Mouse (Mus musculus): ENCODE results near the gene Clstn1. TPM values are rescaled to one million over a fixed set of nuclear protein-coding genes. Genes with fewer than 3 reads are reported as not detected.
A peak's percentile ranks its signal among the peaks of the same experiment; 100 is the strongest.

The Clstn1 gene
- polyA plus RNA-seq, 1 experiment from 2014 or later = 57.4 TPM

GRCm38 (mm10) chr4:149632670-149633307, 46.5 kb downstream of the Clstn1 start:
- 91% methylated on average over 9 of the region's 9 CpGs for WGBS
- Histone ChIP-seq H3K9me3 (no peaks in the 10 kb centered on the region), H3K36me3 (peaks cover 92% of the 10 kb centered on the region)

GRCm38 (mm10) chr4:149634157-149634556, 47.9 kb downstream of the Clstn1 start:
- Histone ChIP-seq H3K27ac (no peak overlapping the region), H3K9me3 (no peaks in the 10 kb centered on the region), H3K36me3 (peaks cover 97% of the 10 kb centered on the region), H3K4me1 (replicated peaks) (no peaks in the 10 kb centered on the region), H3K27me3 (ENCODE audit: insufficient read depth, poor library complexity, severe bottlenecking) (no peaks in the 10 kb centered on the region), H3K4me3 (no peak overlapping the region)
- 82% methylated on average over 1 of the region's 1 CpGs for WGBS
- no peak for DNase-seq (ENCODE audit: low spot score)

More at GRCm38 (mm10) chr4:149632670-149633307, 46.5 kb downstream of the Clstn1 start:
- H3K27ac ChIP-seq = no peak overlapping the region
- DNase-seq (ENCODE audit: low spot score) = no peak
- no peaks in the 10 kb centered on the region for H3K27me3 ChIP-seq (ENCODE audit: insufficient read depth, poor library complexity, severe bottlenecking)
- H3K4me3 ChIP-seq = no peak overlapping the region
- H3K4me1 ChIP-seq (replicated peaks) = no peaks in the 10 kb centered on the region; the same call in 1 of the 2 replicates

GRCm38 (mm10) chr4:149634966-149635365, 48.7 kb downstream of the Clstn1 start:
- 94% methylated on average over 11 of the region's 11 CpGs for WGBS
- no peak overlapping the region for H3K27ac ChIP-seq
- H3K27me3 ChIP-seq (ENCODE audit: insufficient read depth, poor library complexity, severe bottlenecking) = no peaks in the 10 kb centered on the region
- no peaks in the 10 kb centered on the region for H3K9me3 ChIP-seq
- no peak for DNase-seq (ENCODE audit: low spot score)
- H3K4me3 ChIP-seq = no peak overlapping the region
- H3K36me3 ChIP-seq = peaks cover 99% of the 10 kb centered on the region
- no peaks in the 10 kb centered on the region for H3K4me1 ChIP-seq (replicated peaks)

- H3K4me3 ChIP-seq = no peak overlapping the region
- H3K27me3 ChIP-seq (ENCODE audit: insufficient read depth, poor library complexity, severe bottlenecking) = no peaks in the 10 kb centered on the region
- H3K27ac ChIP-seq = no peak overlapping the region
- 92% methylated on average over 8 of the region's 8 CpGs for WGBS
- no peaks in the 10 kb centered on the region for H3K9me3 ChIP-seq
- peaks cover 5% of the 10 kb centered on the region for H3K4me1 ChIP-seq (replicated peaks)
- DNase-seq (ENCODE audit: low spot score) = no peak
- peaks cover 99% of the 10 kb centered on the region for H3K36me3 ChIP-seq
Observed at GRCm38 (mm10) chr4:149635915-149636415, 49.7 kb downstream of the Clstn1 start.

GRCm38 (mm10) chr4:149637942-149638341, 51.7 kb downstream of the Clstn1 start:
- 96% methylated on average over 7 of the region's 7 CpGs for WGBS
- H3K27me3 ChIP-seq (ENCODE audit: insufficient read depth, poor library complexity, severe bottlenecking) = no peaks in the 10 kb centered on the region

GRCm38 (mm10) chr4:149640831-149641230, 54.6 kb downstream of the Clstn1 start:
- 79% methylated on average over 9 of the region's 9 CpGs for WGBS
- 0 out of 2 replicates have a peak overlapping the region, but pooled peaks have one; percentile 23 for H3K27ac ChIP-seq
- DNase-seq (ENCODE audit: low spot score) = no peak
- H3K27me3 ChIP-seq (ENCODE audit: insufficient read depth, poor library complexity, severe bottlenecking) = no peaks in the 10 kb centered on the region
- no peak overlapping the region for H3K4me3 ChIP-seq
- peaks cover 14% of the 10 kb centered on the region for H3K4me1 ChIP-seq (replicated peaks)
- peaks cover 98% of the 10 kb centered on the region for H3K36me3 ChIP-seq
- no peaks in the 10 kb centered on the region for H3K9me3 ChIP-seq

More at GRCm38 (mm10) chr4:149637942-149638341, 51.7 kb downstream of the Clstn1 start:
- peaks cover 99% of the 10 kb centered on the region for H3K36me3 ChIP-seq
- H3K4me1 ChIP-seq (replicated peaks) = peaks cover 14% of the 10 kb centered on the region
- H3K4me3 ChIP-seq = no peak overlapping the region
- no peak for DNase-seq (ENCODE audit: low spot score)
- no peaks in the 10 kb centered on the region for H3K9me3 ChIP-seq
- H3K27ac ChIP-seq = no peak overlapping the region

GRCm38 (mm10) chr4:149641400-149641799, 55.1 kb downstream of the Clstn1 start:
- peaks cover 14% of the 10 kb centered on the region for H3K4me1 ChIP-seq (replicated peaks)

GRCm38 (mm10) chr4:149641956-149642355, 55.7 kb downstream of the Clstn1 start:
- no peak for DNase-seq (ENCODE audit: low spot score)
- 81% methylated on average over 5 of the region's 5 CpGs for WGBS
- Histone ChIP-seq H3K36me3 (peaks cover 98% of the 10 kb centered on the region), H3K27ac (0 out of 2 replicates have a peak overlapping the region, but pooled peaks have one; percentile 23), H3K9me3 (no peaks in the 10 kb centered on the region), H3K27me3 (ENCODE audit: insufficient read depth, poor library complexity, severe bottlenecking) (no peaks in the 10 kb centered on the region), H3K4me3 (no peak overlapping the region), H3K4me1 (replicated peaks) (peaks cover 14% of the 10 kb centered on the region)

More at GRCm38 (mm10) chr4:149641400-149641799, 55.1 kb downstream of the Clstn1 start:
- no peak for DNase-seq (ENCODE audit: low spot score)
- Histone ChIP-seq H3K36me3 (peaks cover 98% of the 10 kb centered on the region), H3K27me3 (ENCODE audit: insufficient read depth, poor library complexity, severe bottlenecking) (no peaks in the 10 kb centered on the region), H3K4me3 (no peak overlapping the region), H3K9me3 (no peaks in the 10 kb centered on the region), H3K27ac (peak overlapping the region; percentile 23; the same call in 1 of the 2 replicates)
- WGBS = 72% methylated on average over 8 of the region's 8 CpGs

- Histone ChIP-seq H3K36me3 (peaks cover 99% of the 10 kb centered on the region), H3K9me3 (no peaks in the 10 kb centered on the region)
- WGBS = 94% methylated on average over 9 of the region's 9 CpGs
Observed at GRCm38 (mm10) chr4:149645761-149646160, 59.5 kb downstream of the Clstn1 start.

GRCm38 (mm10) chr4:149648031-149648805, 62.0 kb downstream of the Clstn1 start:
- peaks cover 99% of the 10 kb centered on the region for H3K36me3 ChIP-seq
- no peaks in the 10 kb centered on the region for H3K27me3 ChIP-seq (ENCODE audit: insufficient read depth, poor library complexity, severe bottlenecking)
- H3K9me3 ChIP-seq = no peaks in the 10 kb centered on the region
- 90% methylated on average over 20 of the region's 20 CpGs for WGBS
- H3K27ac ChIP-seq = no peak overlapping the region
- H3K4me1 ChIP-seq (replicated peaks) = no peaks in the 10 kb centered on the region
- H3K4me3 ChIP-seq = no peak overlapping the region
- DNase-seq (ENCODE audit: low spot score) = no peak

More at GRCm38 (mm10) chr4:149645761-149646160, 59.5 kb downstream of the Clstn1 start:
- no peak for DNase-seq (ENCODE audit: low spot score)
- Histone ChIP-seq H3K27ac (no peak overlapping the region), H3K27me3 (ENCODE audit: insufficient read depth, poor library complexity, severe bottlenecking) (no peaks in the 10 kb centered on the region), H3K4me3 (no peak overlapping the region), H3K4me1 (replicated peaks) (peaks cover 12% of the 10 kb centered on the region)

GRCm38 (mm10) chr4:149650493-149651193, 64.4 kb downstream of the Clstn1 start:
- Histone ChIP-seq H3K36me3 (peaks cover 100% of the 10 kb centered on the region), H3K4me1 (replicated peaks) (no peaks in the 10 kb centered on the region), H3K27me3 (ENCODE audit: insufficient read depth, poor library complexity, severe bottlenecking) (no peaks in the 10 kb centered on the region), H3K4me3 (no peak overlapping the region), H3K9me3 (no peaks in the 10 kb centered on the region), H3K27ac (no peak overlapping the region)
- WGBS = 75% methylated on average over 24 of the region's 24 CpGs
- DNase-seq (ENCODE audit: low spot score) = peak; percentile 73

GRCm38 (mm10) chr4:149654232-149654631, 68.0 kb downstream of the Clstn1 start:
- Histone ChIP-seq H3K27me3 (ENCODE audit: insufficient read depth, poor library complexity, severe bottlenecking) (no peaks in the 10 kb centered on the region), H3K9me3 (no peaks in the 10 kb centered on the region), H3K36me3 (peaks cover 90% of the 10 kb centered on the region), H3K27ac (no peak overlapping the region), H3K4me1 (replicated peaks) (no peaks in the 10 kb centered on the region), H3K4me3 (no peak overlapping the region)
- 93% methylated on average over 4 of the region's 4 CpGs for WGBS
- DNase-seq (ENCODE audit: low spot score) = peak; percentile 30

Measured in hindbrain, embryonic 10.5 days (tissue).